Mouse (Mus musculus): ENCODE measurements around the gene Arhgap10.

- TF ChIP-seq EP300 (IDR thresholded peaks at IDR 0.05; ENCODE audit: low read depth) (no peak), CTCF (IDR thresholded peaks at IDR 0.05; ENCODE audit: low read depth) (no peak)
Measured at GRCm38 (mm10) chr8:77331180-77331579, 186.6 kb downstream of the Arhgap10 start.

All from liver, postnatal 0 days (tissue).